Mouse (Mus musculus) layer of hippocampus, adult 9-11 months (tissue): ENCODE measurements around the gene Syt14.

ENCODE experiments used
- DNase-seq: peaks from one replicate; pipeline ENCODE4 v3.0.0; 2022

The Syt14 gene

DNA sequence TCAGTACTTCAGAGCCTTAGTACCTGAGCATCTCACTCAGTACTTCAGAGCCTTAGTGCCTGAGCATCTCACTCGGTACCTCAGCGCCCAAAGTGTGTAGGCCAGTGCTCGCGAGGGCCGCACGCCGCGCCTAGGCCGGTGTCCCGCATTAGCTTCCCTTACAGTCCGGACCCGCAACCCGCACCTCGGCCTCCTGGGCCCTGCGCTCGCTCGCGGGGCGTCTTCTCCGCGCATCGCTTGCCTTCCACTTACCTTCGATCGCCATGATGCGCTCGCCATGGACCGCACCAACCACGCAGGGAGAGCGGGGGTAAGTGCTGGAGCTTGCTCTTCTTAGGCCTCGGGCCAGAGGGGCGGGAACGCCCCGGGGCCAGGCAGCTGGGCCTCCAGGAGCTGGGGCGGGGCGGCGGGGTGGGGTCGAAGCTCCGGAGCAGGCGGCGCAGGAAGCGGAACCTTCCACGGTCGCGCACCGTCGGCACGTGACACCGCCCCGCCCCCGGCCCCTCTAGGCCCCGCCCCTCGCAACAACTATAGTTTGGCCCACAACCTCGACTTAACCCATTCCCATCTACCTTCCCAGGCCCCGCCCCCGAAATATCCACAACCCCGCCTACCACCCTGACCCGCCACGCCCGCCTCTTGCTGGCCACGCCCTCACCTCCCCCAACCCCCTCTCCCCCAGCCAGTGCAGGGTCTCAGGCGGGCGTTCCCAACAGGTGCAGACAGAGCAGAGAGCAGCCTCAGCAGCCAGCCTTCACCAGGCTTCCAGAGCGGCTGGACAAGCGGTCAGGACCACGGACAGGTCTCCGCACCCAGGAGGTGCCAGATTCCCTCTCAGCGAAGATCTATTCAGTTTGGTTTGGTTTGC, at the start of gene Syt14:
Gene Syt14, minus strand, starts transcription at position 405 of the 868 bp plus-strand sequence.
- peak; percentile 57 for DNase-seq

DNA sequence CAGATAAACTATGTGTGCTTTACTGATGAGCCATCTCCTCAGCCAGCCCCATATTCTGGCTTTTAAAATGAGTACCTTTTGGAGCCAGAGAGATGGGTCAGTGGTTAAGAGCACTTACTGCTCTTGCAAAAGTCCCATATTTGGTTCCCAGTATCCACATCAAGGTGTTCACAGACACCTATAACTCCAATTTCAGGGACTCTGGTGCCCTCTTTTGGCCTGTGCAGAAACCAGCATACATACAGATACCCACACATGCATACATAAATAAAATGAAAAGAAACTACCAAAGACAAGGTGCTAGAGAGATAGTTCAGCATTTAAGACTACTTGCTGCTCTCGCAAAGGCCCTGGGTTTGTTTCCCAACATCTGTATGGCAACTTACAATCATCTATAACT, 48.4 kb upstream of the Syt14 start:
- DNase-seq, result no peak

DNA sequence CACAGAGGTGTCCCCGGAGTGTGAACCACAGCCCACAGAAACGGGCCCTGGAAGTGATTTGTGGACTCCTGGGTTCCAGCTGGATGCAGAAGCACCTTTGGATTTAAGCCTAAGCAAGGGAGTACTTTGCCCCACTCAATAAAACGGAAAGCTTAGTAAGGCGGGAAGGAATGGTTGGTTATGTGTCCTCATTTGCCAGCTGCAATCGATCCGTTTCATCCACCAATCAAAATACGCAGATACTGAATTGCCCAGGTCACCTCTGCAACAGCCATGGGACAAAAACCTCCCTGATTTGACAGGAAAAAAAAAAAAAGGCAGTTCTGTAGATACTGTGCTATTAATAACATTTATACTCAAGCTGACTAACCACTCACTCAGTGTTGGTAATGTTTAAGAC, 47.5 kb upstream of the Syt14 start:
- no peak for DNase-seq

DNA sequence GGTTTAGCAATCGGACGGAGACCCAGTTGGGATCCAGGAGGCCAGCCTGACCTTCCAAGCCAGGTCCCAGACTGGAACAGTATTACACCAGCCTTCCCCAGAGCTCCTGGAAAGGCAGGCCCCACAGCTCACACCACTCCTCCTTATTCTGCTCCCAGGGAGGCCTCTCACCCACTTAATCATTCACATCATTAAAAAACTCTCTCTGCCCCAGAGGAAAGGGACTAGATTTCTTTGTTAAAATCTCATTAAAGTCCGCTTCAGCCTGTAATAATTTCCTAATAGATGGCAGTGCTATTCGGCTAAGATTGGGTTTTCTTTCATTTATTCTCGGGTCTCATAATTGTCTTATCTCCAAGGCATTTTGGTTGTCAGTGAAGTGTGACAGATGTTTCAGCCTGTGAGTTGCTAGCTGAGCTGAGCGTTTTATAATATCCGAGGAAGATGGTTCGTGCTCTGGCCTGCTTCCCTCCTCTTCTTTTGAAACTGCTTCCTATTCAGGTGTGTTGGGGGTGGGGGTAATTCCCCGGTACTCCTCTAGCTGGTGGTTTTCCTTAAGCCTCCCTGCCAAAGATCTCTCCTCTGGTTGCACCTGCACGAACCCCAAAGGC, 46.8 kb upstream of the Syt14 start:
- no peak for DNase-seq

DNA sequence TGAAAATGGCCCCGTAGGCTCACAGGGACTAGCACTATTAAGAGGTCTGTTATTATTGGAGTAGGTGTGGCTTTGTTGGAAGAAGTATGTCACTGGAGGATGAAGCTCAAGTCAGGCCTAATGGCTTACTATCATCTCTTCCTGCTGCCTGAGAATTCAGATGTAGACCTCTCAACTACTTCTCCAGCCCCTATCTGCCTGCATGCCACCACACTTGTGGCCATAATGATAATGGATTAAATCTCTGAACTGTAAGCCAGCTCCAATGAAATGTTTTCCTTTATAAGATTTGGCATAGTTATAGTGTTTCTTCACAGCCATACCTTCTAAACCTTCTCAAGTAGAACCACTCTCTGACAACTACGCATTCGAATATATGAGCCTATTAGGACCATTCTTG, 27.0 kb upstream of the Syt14 start:
- DNase-seq, result no peak

DNA sequence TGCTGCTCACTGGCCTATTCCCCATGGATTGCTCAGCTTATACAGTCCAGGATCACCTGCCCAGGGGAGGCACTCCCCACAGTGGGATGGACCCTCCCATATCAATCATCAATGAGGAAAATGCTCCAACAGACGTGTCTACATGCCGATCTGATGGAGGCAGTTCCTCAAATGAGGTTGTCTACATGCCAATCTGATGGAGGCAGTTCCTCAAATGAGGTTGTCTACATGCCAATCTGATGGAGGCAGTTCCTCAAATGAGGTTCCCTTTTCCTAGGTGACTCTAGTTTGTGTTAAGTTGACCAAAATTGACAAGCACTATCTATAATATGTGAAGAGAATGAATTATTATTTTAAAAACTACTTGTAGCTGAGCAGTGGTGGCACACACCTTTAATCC, 24.6 kb upstream of the Syt14 start:
- no peak for DNase-seq

DNA sequence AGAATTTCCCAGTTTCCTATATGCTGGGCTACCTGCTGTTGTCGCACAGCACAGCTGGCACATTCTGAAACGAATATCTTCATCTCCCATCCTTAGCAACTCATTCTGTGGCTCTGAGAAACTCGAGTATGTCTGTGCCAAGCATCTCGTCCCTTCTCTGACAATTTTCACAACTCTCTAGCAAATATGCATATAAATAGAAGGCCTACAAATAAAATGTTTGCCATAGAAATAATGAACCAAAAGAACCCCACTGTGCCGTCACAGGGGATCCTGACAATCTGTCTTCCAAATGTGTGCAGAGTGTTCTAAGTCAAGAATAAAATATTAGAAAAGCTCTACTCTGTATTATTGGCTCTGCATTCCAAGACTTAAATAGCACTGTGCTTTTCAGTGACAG, 24.0 kb upstream of the Syt14 start:
- peak; percentile 43 for DNase-seq

DNA sequence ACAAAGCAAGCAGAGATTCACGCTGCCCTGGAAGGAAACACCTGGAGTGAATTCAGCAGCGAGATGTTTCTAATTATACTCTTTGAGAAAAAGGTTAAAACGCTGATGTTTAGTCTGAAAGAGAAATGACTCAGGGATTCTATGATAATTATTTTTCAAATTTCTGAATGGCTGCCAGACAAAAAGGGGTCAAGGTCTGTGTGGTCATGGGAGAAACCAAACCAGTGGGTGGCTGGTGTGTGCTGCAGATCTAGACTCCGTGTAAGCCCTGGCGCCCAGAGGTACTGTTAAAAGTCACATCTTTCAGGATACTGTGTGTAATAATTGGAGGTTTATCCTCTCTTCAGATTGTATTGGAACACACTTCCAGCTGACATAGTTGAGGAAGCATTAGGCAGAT, 18.8 kb upstream of the Syt14 start:
- no peak for DNase-seq

DNA sequence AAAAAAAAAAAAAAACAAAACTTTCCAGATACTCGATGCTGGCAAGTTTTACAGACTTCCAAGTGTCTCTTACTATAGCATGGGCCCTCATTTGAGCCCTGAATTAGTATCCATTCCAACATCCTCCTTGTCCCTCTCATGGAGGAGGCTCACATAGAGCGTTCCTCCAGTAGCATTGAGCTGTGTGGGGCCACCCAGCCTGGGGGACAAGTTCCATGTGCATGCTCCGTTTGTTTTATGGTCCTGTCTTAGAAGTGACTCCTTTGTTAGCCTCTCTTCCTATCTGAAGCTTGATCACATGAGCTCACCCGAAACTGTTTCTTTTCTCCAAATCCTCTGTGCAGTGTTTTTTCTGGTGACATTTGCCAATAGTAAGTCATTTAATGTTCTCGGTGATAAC, 17.5 kb upstream of the Syt14 start:
- DNase-seq, result no peak

DNA sequence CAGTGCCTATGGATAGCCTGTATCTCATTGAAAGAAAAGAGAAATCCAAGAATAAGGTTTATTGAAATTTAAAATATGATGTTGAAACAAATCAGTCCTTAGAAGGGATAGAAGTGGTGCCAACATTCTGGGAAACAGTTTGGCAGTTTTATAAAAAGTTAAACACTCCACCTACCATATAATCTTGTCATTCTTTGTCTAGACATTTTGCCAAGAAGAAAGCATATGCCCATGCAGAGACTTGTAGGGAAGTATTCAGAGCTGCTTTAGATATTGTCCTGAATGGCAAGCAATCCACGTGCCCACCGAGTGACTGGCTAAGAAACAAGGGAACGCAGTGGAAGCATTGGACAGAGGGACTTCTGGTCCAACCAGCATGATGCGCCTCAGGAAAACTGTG, 12.0 kb upstream of the Syt14 start:
- DNase-seq, result peak; percentile 17

DNA sequence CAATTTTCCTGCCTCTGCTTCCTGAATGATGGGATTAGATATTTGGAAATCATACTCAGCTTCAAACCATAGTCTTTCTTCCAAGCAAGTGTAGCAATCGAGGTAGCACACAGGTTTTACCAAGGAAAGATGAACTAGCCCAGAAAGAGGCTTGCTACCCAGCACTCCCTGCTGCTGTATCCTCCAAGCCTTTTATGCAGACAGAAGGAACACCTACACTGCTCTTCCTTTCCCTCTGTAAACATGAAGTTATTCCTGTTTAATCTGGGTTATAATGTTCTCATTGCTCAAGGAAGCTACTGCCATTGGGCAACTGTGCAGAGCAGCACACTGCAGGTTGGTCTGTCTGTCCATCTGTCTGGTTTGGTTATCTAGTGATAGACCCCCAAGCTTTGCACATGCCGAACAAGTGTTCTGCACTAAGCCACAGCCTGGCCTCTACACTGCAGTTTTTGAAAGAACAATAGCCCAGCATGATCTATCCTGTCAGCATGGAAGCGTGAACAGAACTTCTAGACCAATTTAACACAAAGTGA, 7.3 kb upstream of the Syt14 start:
- peak; percentile 61 for DNase-seq

DNA sequence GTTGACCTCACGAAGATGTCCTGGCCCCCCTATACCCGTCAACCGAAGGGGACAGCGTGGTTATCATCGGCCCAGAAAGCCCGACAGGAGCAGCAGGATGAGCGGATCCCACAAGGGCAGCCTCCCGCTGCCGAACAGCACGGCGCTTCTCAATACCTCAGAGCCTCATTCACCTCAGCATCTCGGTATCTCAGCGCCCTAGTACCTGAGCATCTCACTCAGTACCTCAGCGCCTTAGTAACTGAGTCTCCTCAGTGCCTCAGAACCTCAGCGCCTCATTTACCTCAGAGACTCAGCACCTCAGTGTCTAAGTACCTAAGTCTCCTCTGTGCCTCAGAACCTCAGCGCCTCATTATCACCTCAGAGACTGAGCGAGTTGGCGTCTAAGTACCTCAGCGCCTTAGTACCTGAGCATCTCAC, 614 bp downstream of the Syt14 start:
- no peak for DNase-seq

DNA sequence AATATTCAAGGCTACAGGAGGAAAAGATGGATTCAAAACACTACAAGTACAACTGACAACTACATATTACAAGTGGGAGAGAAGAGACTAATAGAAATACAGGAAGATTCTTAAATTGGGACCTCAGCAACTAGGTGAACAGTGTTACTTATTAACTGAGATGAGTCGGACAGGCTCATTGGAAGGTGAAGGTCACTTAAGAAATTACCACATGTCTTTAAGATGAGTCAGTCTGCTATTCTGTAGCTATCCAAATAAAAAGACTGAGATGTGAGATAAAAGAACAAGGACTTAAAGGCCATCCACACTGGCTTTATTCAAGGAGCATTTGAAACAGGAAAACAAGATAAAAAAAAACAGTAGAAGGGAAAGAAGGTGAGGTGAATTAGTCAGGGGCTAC, 11.3 kb downstream of the Syt14 start:
- DNase-seq, result no peak

DNA sequence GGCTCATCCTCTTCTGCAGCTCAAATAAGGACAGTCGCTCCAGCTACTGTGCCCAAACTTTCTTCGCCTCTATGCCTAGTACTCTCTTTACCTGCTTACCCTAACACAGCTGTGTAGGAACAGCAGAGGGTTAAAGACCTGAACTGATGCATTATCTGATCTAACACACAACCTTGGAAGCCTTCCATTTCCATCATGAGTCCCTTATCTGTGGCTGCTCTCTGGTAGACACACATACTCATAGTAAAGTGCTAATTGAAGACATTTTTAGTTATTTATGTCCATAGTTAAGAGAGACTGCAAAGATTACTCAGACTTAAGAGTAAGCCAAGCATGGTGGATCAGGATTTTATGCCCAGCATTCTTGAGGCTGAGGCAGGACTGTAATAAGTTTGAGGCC, 23.2 kb downstream of the Syt14 start:
- DNase-seq, result no peak

DNA sequence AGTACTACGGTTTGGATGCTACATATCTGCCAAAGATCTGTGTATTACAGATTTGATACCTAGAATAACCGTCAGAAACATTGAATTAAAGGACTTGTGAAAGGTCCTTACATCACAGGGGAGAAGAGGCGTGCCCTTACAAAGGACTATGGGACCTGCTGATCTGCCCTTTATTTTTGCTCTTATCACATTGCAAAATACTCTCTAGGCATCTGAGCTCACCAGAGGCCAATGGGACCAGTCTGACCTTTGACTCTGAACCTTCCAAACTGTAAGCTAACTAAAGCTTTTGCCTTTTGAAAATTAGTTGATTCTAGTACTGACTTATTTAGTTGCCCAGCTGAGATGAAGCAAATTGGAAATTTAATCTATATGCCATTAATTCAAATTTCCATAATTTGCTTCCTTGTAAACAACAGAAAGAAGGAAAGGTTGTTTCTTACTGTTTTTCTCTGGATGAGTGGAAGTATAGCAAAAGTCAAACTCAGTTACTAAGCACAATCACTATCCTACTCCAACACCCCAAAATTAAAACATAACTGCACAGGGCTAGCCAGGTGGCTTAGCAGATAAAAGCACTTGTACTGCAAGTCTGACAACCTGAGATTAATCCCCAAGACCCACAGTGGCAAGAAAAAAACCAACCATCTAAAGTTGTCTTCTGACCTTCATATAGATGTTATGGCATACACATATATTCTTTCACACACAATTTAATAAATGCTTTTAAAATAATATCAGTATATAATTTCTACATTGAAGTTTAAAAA, 24.4 kb downstream of the Syt14 start:
- DNase-seq, result no peak

DNA sequence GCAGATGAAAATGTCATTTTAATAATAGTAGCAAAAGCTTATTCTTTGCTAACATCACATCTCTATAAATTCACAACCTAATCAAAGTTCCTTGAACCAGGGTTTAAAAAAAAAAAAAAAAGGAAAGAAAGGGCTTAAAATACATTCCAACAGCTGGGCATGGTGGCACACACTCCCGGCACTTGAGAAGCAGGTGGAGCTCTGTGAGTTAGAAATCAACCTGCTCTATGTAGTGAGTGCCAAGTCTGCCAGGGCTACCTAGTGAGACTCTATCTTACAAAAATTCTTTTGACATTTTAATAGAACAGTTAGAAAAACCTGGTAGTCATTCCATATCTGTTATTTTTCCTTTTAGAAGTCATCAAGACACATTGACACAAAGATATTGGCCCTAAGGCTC, 31.0 kb downstream of the Syt14 start:
- peak; percentile 19 for DNase-seq

DNA sequence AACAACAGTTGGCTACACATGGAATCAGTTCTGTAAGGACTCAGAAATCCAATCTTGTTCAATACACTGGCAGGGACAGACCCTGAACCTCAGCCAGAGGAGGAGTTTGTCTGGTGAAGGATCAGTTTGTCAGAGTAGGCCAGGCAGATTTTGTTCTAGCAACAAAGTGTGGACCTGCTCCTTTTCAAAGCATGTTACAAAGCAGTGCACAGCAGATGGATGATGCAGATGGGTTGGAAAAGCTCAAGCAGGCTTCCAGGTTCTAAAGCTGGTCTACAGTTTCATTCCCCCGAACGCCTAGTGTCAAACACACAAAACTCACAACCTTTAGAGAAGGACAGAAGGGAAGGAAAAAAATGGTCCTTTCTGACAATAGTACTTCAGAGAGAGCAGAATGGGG, 31.6 kb downstream of the Syt14 start:
- DNase-seq, result peak; percentile 81

DNA sequence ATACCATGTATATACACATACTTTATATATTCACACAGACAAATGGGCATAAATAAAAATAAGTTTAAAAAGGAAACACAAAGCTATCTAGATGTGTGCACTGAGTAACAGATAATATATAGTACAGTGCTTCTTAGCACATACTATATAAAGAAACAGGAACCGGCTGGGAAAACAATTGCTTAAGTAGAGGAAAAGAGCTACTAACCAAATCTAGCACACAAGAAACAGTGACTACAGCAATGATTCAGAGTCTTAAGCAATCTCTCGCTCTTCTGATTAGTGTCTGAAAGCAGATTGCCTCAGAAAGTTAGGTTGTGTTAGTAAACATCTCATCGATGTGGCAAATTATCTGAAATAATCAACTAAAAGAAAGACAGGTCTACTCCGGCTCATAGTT, 33.3 kb downstream of the Syt14 start:
- no peak for DNase-seq

DNA sequence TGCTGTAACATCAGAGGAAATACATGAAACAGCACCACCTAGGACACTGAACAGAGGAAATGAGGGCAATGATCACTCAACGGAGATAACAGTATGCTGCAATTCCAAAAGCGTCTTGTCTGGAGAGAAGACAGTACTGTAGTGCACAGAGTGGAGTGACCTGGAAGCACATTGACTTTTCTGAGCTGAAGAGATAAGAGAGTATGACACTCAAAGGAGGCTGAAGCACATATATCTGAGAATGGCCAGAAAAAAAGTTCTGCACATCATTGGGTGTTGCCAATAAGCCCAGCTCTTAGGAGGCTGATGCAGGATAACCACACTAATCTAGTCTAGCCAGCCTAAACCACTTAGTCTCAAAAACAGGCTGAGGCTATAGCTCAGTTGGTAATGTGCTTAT, 34.0 kb downstream of the Syt14 start:
- DNase-seq, result no peak

DNA sequence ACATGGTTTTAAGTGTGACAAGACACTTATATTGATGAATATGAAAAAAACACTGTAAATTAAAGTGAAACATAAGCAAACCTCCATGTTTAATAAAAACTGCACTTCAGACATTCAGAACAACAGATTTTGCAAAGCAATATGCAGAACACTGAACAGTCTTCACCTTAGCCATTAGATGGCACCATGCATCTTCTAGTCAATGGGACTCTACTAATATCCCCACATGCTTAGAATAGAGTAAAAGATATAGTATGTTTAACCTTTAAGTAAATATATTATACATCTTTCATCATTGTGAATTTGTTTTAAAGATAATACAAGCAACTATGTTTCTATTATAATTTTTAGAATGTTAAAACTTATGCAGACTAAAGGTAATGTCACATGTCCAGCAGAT, 34.7 kb downstream of the Syt14 start:
- DNase-seq, result no peak

DNA sequence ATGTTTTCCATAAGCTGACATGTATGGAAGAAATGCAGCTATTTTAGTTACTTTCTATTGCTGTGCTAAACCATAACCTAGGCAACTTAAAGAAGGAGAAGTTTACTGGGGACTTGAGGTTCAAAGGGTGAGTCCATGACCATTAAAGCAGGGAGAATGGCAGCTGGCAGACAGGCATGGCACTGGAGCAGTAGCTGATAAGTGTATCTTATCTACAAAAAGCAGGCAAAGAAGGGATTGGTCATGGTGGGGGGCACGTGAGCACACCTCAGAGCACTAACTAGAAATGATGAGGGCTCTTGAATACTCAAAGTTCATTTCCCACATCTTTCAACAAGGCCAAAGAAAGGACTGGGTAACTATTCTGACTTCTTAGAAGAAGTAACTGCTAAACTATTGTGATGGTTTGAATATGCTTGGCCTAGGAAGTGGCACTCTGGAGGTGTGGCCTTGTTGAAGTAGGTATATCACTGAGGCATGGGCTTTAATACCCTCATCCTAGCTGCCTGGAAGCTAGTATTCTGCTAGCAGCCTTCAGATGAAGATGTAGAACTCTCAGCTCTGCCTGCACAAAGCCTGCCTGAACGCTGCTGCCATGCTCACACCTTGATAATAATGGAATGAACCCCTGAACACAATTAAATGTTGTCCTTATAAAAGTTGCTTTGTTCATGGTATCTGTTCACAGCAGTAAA, 41.2 kb downstream of the Syt14 start:
- DNase-seq, result no peak

DNA sequence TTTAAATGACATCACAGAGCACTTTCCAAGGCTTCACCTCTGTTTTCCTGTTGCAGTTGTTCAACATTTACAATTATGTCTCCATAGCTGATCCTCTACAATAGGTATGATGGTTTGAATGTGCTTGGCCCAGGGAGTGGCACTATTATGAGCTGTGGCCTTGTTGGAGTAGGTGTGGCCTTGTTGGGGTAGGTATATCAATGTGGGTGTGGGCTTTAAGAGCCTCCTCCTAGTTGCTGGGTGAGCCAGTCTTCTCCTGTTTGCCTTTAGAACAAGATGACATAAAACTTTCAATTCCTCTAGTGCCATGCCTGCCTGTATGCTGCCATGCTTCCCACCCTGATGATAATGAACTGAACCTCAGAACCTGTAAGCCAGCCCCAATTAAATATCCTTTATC, 42.1 kb downstream of the Syt14 start:
- no peak for DNase-seq

DNA sequence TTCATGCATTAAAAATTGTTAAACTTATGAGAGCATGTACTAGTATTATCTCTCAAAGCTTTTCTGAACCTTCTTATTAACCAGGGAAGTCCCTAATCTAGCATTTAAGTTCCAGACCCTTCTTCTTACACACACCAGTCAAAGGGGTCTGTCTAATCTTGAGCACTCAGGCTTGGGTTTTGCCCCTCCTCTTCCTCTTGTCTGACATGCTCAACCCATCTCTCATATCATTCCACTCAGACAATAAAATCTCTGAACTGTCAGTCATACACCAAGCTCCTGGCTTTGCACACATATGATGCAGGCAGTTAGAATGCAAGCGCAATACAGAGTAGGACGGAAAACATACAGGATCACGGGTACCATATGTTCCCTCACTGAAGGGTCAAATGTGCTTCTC, 48.4 kb downstream of the Syt14 start:
- no peak for DNase-seq
